Mouse (Mus musculus) G1E (cell line): ENCODE data around the gene Aig1.

Experiments used
- CTCF ChIP-seq: IDR thresholded peaks from 2 replicates; pipeline ENCODE4 v1.5.1; 2012; ENCODE audit warnings: low read depth, low read length, inconsistent platforms, mixed read lengths
- GATA1 ChIP-seq: IDR thresholded peaks from 2 replicates; pipeline ENCODE4 v1.6.1; 2012; ENCODE audit warnings: borderline replicate concordance, low read length, inconsistent platforms, mixed read lengths
- GATA2 ChIP-seq: IDR thresholded peaks from 2 replicates; pipeline ENCODE4 v1.6.1; 2012; ENCODE audit warnings: low read depth, low read length, inconsistent platforms, borderline replicate concordance
- POLR2AphosphoS5 ChIP-seq: IDR thresholded peaks from 2 replicates; pipeline ENCODE4 v1.6.1; 2012; ENCODE audit warnings: low read depth, low read length, inconsistent platforms; ENCODE audit not compliant: insufficient replicate concordance
- TAL1 ChIP-seq: conservative IDR thresholded peaks from 2 replicates; pipeline ENCODE4 v1.6.1; 2012; ENCODE audit warnings: low read depth, low read length, inconsistent platforms, mixed read lengths

GRCm38 (mm10) chr10:13600926-13601325 lies 267.9 kb downstream of the Aig1 start:
- TF ChIP-seq CTCF (no peak), GATA1 (no peak), TAL1 (no peak), GATA2 (no peak), POLR2AphosphoS5 (no peak)
